Mouse (Mus musculus): Measurements from ENCODE around the gene Ptafr. TPM values are rescaled to one million over a fixed set of nuclear protein-coding genes. Genes with fewer than 3 reads are reported as not detected.
A peak's percentile ranks its signal among the peaks of the same experiment; 100 is the strongest.

Gene Ptafr
- polyA plus RNA-seq (2015; fragmentation: Nextera tagmentation; extraction: Ambion mirVana): 0.96 and 1.5 TPM in 2 replicates

- peak; percentile 15 for DNase-seq (ENCODE audit: low spot score)
These were observed at the start of gene Ptafr for GRCm38 (mm10) chr4:132563965-132564364. TSS of gene Ptafr (plus strand) at chr4:132564067.

- peak; percentile 79 for DNase-seq (ENCODE audit: low spot score)
These were observed 49.2 kb upstream of the Ptafr start for GRCm38 (mm10) chr4:132514555-132515135.

- DNase-seq (ENCODE audit: low spot score): peak; percentile 97
These were observed 48.3 kb upstream of the Ptafr start for GRCm38 (mm10) chr4:132515369-132516155.

- no peak for DNase-seq (ENCODE audit: low spot score)
These were observed 45.8 kb upstream of the Ptafr start for GRCm38 (mm10) chr4:132518066-132518465.

GRCm38 (mm10) chr4:132519188-132519587 lies 44.7 kb upstream of the Ptafr start:
- DNase-seq (ENCODE audit: low spot score): no peak

GRCm38 (mm10) chr4:132524321-132524741 lies 39.5 kb upstream of the Ptafr start:
- DNase-seq (ENCODE audit: low spot score): no peak

- no peak for DNase-seq (ENCODE audit: low spot score)
These were observed 39.1 kb upstream of the Ptafr start for GRCm38 (mm10) chr4:132524808-132525207.

- peak; percentile 49 for DNase-seq (ENCODE audit: low spot score)
These were observed 37.2 kb upstream of the Ptafr start for GRCm38 (mm10) chr4:132526678-132527077.

GRCm38 (mm10) chr4:132527917-132528522 lies 35.8 kb upstream of the Ptafr start:
- DNase-seq (ENCODE audit: low spot score): no peak

GRCm38 (mm10) chr4:132529344-132529743 lies 34.5 kb upstream of the Ptafr start:
- DNase-seq (ENCODE audit: low spot score): no peak

- no peak for DNase-seq (ENCODE audit: low spot score)
These were observed 33.6 kb upstream of the Ptafr start for GRCm38 (mm10) chr4:132530033-132530804.

- no peak for DNase-seq (ENCODE audit: low spot score)
These were observed 31.4 kb upstream of the Ptafr start for GRCm38 (mm10) chr4:132532496-132532895.

GRCm38 (mm10) chr4:132532981-132533916 lies 30.6 kb upstream of the Ptafr start, which contains the start of gene Atpif1:
TSS of gene Atpif1 (minus strand) at chr4:132533659.
- DNase-seq (ENCODE audit: low spot score): peak; percentile 92

- peak; percentile 95 for DNase-seq (ENCODE audit: low spot score)
These were observed 28.3 kb upstream of the Ptafr start, which contains the start of gene Dnajc8 for GRCm38 (mm10) chr4:132535406-132536121. TSS of gene Dnajc8 (plus strand) at chr4:132535550.

- DNase-seq (ENCODE audit: low spot score): no peak
These were observed 24.4 kb upstream of the Ptafr start for GRCm38 (mm10) chr4:132539481-132539880.

GRCm38 (mm10) chr4:132541413-132541812 lies 22.5 kb upstream of the Ptafr start:
- no peak for DNase-seq (ENCODE audit: low spot score)

- DNase-seq (ENCODE audit: low spot score): no peak
These were observed 21.1 kb upstream of the Ptafr start for GRCm38 (mm10) chr4:132542724-132543123.

- DNase-seq (ENCODE audit: low spot score): peak; percentile 61
These were observed 18.0 kb upstream of the Ptafr start for GRCm38 (mm10) chr4:132545851-132546250.

- DNase-seq (ENCODE audit: low spot score): no peak
These were observed 9.6 kb upstream of the Ptafr start for GRCm38 (mm10) chr4:132554221-132554620.

- DNase-seq (ENCODE audit: low spot score): no peak
These were observed 9.2 kb upstream of the Ptafr start for GRCm38 (mm10) chr4:132554653-132555052.

All from thymus, postnatal 0 days (tissue).